Mouse (Mus musculus): ENCODE results near the gene Esf1. TPM values are rescaled to one million over a fixed set of nuclear protein-coding genes. Genes with fewer than 3 reads are reported as not detected.
"Not testable (repeated sequence)": the region's sequence is repeated elsewhere in the genome, so short reads cannot be mapped to it uniquely, and the experiment has no call there.

Esf1 gene
- polyA plus RNA-seq, 1 experiment from 2014 or later = 23.6 TPM

GRCm38 (mm10) chr2:140170803-140171553, 614 bp upstream of the Esf1 start:
- Histone ChIP-seq H3K9ac (ENCODE audit: low read length) (peak overlapping the region; percentile 77), H3K4me3 (replicated peaks; ENCODE audit: low read length) (peak overlapping the region; percentile 68), H3K27ac (ENCODE audit: low read length) (peak overlapping the region; percentile 85), H3K27me3 (ENCODE audit: control insufficient read depth, insufficient read depth, low read length) (no peaks in the 10 kb centered on the region), H3K4me2 (ENCODE audit: low read depth, low read length) (peak overlapping the region; percentile 71), H3K4me1 (ENCODE audit: control insufficient read depth, insufficient read depth, low read length) (peaks cover 3% of the 10 kb centered on the region; the same call in 1 of the 2 replicates), H3K36me3 (ENCODE audit: control insufficient read depth, insufficient read depth, low read length) (0 out of 2 replicates have a peak, but pooled peaks cover 2% of the 10 kb centered on the region), H3K9me3 (replicated peaks; ENCODE audit: control insufficient read depth, low read length) (no peaks in the 10 kb centered on the region)
- 6% methylated on average over 28 of the region's 28 CpGs for WGBS
- peak; percentile 91 for ATAC-seq (ENCODE audit: insufficient read depth, low FRiP score)

- Histone ChIP-seq H3K9ac (ENCODE audit: low read length) (no peak overlapping the region), H3K4me1 (ENCODE audit: control insufficient read depth, insufficient read depth, low read length) (peaks cover 3% of the 10 kb centered on the region; the same call in 1 of the 2 replicates), H3K4me2 (ENCODE audit: low read depth, low read length) (no peak overlapping the region), H3K4me3 (replicated peaks; ENCODE audit: low read length) (no peak overlapping the region), H3K9me3 (replicated peaks; ENCODE audit: control insufficient read depth, low read length) (no peaks in the 10 kb centered on the region), H3K27ac (ENCODE audit: low read length) (no peak overlapping the region), H3K36me3 (ENCODE audit: control insufficient read depth, insufficient read depth, low read length) (0 out of 2 replicates have a peak, but pooled peaks cover 2% of the 10 kb centered on the region), H3K27me3 (ENCODE audit: control insufficient read depth, insufficient read depth, low read length) (no peaks in the 10 kb centered on the region)
- ATAC-seq (ENCODE audit: insufficient read depth, low FRiP score) = no peak
- 67% methylated on average over 1 of the region's 1 CpGs for WGBS
Measured at GRCm38 (mm10) chr2:140169057-140169456, 1.3 kb downstream of the Esf1 start.

GRCm38 (mm10) chr2:140163351-140163854, 7.0 kb downstream of the Esf1 start:
- Histone ChIP-seq H3K36me3 (ENCODE audit: control insufficient read depth, insufficient read depth, low read length) (peaks cover 11% of the 10 kb centered on the region), H3K27me3 (ENCODE audit: control insufficient read depth, insufficient read depth, low read length) (no peaks in the 10 kb centered on the region), H3K4me1 (ENCODE audit: control insufficient read depth, insufficient read depth, low read length) (no peaks in the 10 kb centered on the region), H3K4me3 (replicated peaks; ENCODE audit: low read length) (no peak overlapping the region), H3K4me2 (ENCODE audit: low read depth, low read length) (no peak overlapping the region), H3K9ac (ENCODE audit: low read length) (no peak overlapping the region), H3K9me3 (replicated peaks; ENCODE audit: control insufficient read depth, low read length) (no peaks in the 10 kb centered on the region), H3K27ac (ENCODE audit: low read length) (no peak overlapping the region)
- no peak for ATAC-seq (ENCODE audit: insufficient read depth, low FRiP score)
- WGBS = 95% methylated on average over 5 of the region's 5 CpGs

GRCm38 (mm10) chr2:140159186-140159730, 11.1 kb downstream of the Esf1 start:
- Histone ChIP-seq H3K4me1 (ENCODE audit: control insufficient read depth, insufficient read depth, low read length) (no peaks in the 10 kb centered on the region), H3K4me3 (replicated peaks; ENCODE audit: low read length) (no peak overlapping the region), H3K36me3 (ENCODE audit: control insufficient read depth, insufficient read depth, low read length) (peaks cover 21% of the 10 kb centered on the region), H3K27me3 (ENCODE audit: control insufficient read depth, insufficient read depth, low read length) (no peaks in the 10 kb centered on the region), H3K9me3 (replicated peaks; ENCODE audit: control insufficient read depth, low read length) (no peaks in the 10 kb centered on the region), H3K27ac (ENCODE audit: low read length) (no peak overlapping the region), H3K9ac (ENCODE audit: low read length) (no peak overlapping the region), H3K4me2 (ENCODE audit: low read depth, low read length) (no peak overlapping the region)
- WGBS = 79% methylated on average over 3 of the region's 3 CpGs
- no peak for ATAC-seq (ENCODE audit: insufficient read depth, low FRiP score)

- not testable (repeated sequence) for H3K4me2 ChIP-seq (ENCODE audit: low read depth, low read length); H3K9ac ChIP-seq (ENCODE audit: low read length); H3K4me1 ChIP-seq (ENCODE audit: control insufficient read depth, insufficient read depth, low read length); ATAC-seq (ENCODE audit: insufficient read depth, low FRiP score); H3K27me3 ChIP-seq (ENCODE audit: control insufficient read depth, insufficient read depth, low read length); H3K4me3 ChIP-seq (replicated peaks; ENCODE audit: low read length); H3K9me3 ChIP-seq (replicated peaks; ENCODE audit: control insufficient read depth, low read length); H3K27ac ChIP-seq (ENCODE audit: low read length)
- H3K36me3 ChIP-seq (ENCODE audit: control insufficient read depth, insufficient read depth, low read length) = peaks cover 10% of the 10 kb centered on the region
- WGBS = 89% methylated on average over 4 of the region's 4 CpGs
Measured at GRCm38 (mm10) chr2:140151743-140152142, 18.6 kb downstream of the Esf1 start, which contains the start of gene Gm17374. Gene Gm17374 (plus strand): TSS chr2:140152043.

GRCm38 (mm10) chr2:140125516-140125915, 44.8 kb downstream of the Esf1 start:
- Histone ChIP-seq H3K4me3 (replicated peaks; ENCODE audit: low read length) (no peak overlapping the region), H3K27me3 (ENCODE audit: control insufficient read depth, insufficient read depth, low read length) (no peaks in the 10 kb centered on the region), H3K4me1 (ENCODE audit: control insufficient read depth, insufficient read depth, low read length) (no peaks in the 10 kb centered on the region), H3K9me3 (replicated peaks; ENCODE audit: control insufficient read depth, low read length) (no peaks in the 10 kb centered on the region), H3K4me2 (ENCODE audit: low read depth, low read length) (no peak overlapping the region), H3K36me3 (ENCODE audit: control insufficient read depth, insufficient read depth, low read length) (peaks cover 31% of the 10 kb centered on the region), H3K27ac (ENCODE audit: low read length) (no peak overlapping the region), H3K9ac (ENCODE audit: low read length) (no peak overlapping the region)
- 85% methylated on average over 2 of the region's 2 CpGs for WGBS
- ATAC-seq (ENCODE audit: insufficient read depth, low FRiP score) = no peak

- H3K4me3 ChIP-seq (replicated peaks; ENCODE audit: low read length) = no peak overlapping the region
- H3K9me3 ChIP-seq (replicated peaks; ENCODE audit: control insufficient read depth, low read length) = no peaks in the 10 kb centered on the region
- H3K27me3 ChIP-seq (ENCODE audit: control insufficient read depth, insufficient read depth, low read length) = no peaks in the 10 kb centered on the region
- no peak overlapping the region for H3K9ac ChIP-seq (ENCODE audit: low read length)
- H3K4me2 ChIP-seq (ENCODE audit: low read depth, low read length) = no peak overlapping the region
- 86% methylated on average over 8 of the region's 8 CpGs for WGBS
- no peak for ATAC-seq (ENCODE audit: insufficient read depth, low FRiP score)
- no peaks in the 10 kb centered on the region for H3K36me3 ChIP-seq (ENCODE audit: control insufficient read depth, insufficient read depth, low read length)
- no peak overlapping the region for H3K27ac ChIP-seq (ENCODE audit: low read length)
- H3K4me1 ChIP-seq (ENCODE audit: control insufficient read depth, insufficient read depth, low read length) = no peaks in the 10 kb centered on the region
Measured at GRCm38 (mm10) chr2:140113851-140114250, 56.5 kb downstream of the Esf1 start.

- no peaks in the 10 kb centered on the region for H3K9me3 ChIP-seq (replicated peaks; ENCODE audit: control insufficient read depth, low read length)
- no peak overlapping the region for H3K27ac ChIP-seq (ENCODE audit: low read length)
- H3K4me3 ChIP-seq (replicated peaks; ENCODE audit: low read length) = no peak overlapping the region
- H3K9ac ChIP-seq (ENCODE audit: low read length) = no peak overlapping the region
- no peaks in the 10 kb centered on the region for H3K4me1 ChIP-seq (ENCODE audit: control insufficient read depth, insufficient read depth, low read length)
- no peaks in the 10 kb centered on the region for H3K27me3 ChIP-seq (ENCODE audit: control insufficient read depth, insufficient read depth, low read length)
- H3K36me3 ChIP-seq (ENCODE audit: control insufficient read depth, insufficient read depth, low read length) = no peaks in the 10 kb centered on the region
- WGBS = 38% methylated on average over 1 of the region's 1 CpGs
- no peak for ATAC-seq (ENCODE audit: insufficient read depth, low FRiP score)
- no peak overlapping the region for H3K4me2 ChIP-seq (ENCODE audit: low read depth, low read length)
Measured at GRCm38 (mm10) chr2:140108945-140109344, 61.4 kb downstream of the Esf1 start.

- 81% methylated on average over 4 of the region's 4 CpGs for WGBS
- H3K4me1 ChIP-seq (ENCODE audit: control insufficient read depth, insufficient read depth, low read length) = no peaks in the 10 kb centered on the region
- H3K9me3 ChIP-seq (replicated peaks; ENCODE audit: control insufficient read depth, low read length) = no peaks in the 10 kb centered on the region
- no peak for ATAC-seq (ENCODE audit: insufficient read depth, low FRiP score)
- no peak overlapping the region for H3K27ac ChIP-seq (ENCODE audit: low read length)
- no peak overlapping the region for H3K4me3 ChIP-seq (replicated peaks; ENCODE audit: low read length)
- no peak overlapping the region for H3K9ac ChIP-seq (ENCODE audit: low read length)
- H3K4me2 ChIP-seq (ENCODE audit: low read depth, low read length) = no peak overlapping the region
- no peaks in the 10 kb centered on the region for H3K36me3 ChIP-seq (ENCODE audit: control insufficient read depth, insufficient read depth, low read length)
- no peaks in the 10 kb centered on the region for H3K27me3 ChIP-seq (ENCODE audit: control insufficient read depth, insufficient read depth, low read length)
Measured at GRCm38 (mm10) chr2:140107641-140108040, 62.7 kb downstream of the Esf1 start.

Data from stomach, embryonic 16.5 days (tissue).